Mouse (Mus musculus) forebrain, postnatal 0 days (tissue): Measurements from ENCODE around the gene Kcnb1. TPM values are rescaled to one million over a fixed set of nuclear protein-coding genes. Genes with fewer than 3 reads are reported as not detected.

Experiments used
- ATAC-seq: fragments of 200-750 bp; cut with Nextera tagmentation; 2 replicates; pipeline ENCODE4 v1.8.0; 2017; ENCODE audit warnings: mild to moderate bottlenecking, moderate library complexity
- DNase-seq: peaks from one replicate; pipeline ENCODE4 v3.0.0-alpha.2; 2015
- H3K27ac ChIP-seq: fragments of 300-500 bp; sonication (generic); 2 replicates; pipeline ENCODE4 v1.5.1; 2014; ENCODE audit warnings: low read depth, mild to moderate bottlenecking, antibody characterized with exemption, low read length, moderate library complexity, mixed read lengths
- H3K27me3 ChIP-seq: fragments of 300-500 bp; sonication (generic); 2 replicates; pipeline ENCODE4 v1.6.1; 2014; ENCODE audit warnings: mild to moderate bottlenecking, low read length, mixed read lengths; ENCODE audit not compliant: insufficient read depth
- H3K36me3 ChIP-seq: fragments of 300-500 bp; sonication (generic); 2 replicates; pipeline ENCODE4 v1.6.1; 2014; ENCODE audit warnings: mild to moderate bottlenecking, moderate library complexity; ENCODE audit not compliant: insufficient read depth
- H3K4me1 ChIP-seq: fragments of 300-500 bp; sonication (generic); 2 replicates; pipeline ENCODE4 v1.6.1; 2014; ENCODE audit warnings: antibody characterized with exemption; ENCODE audit not compliant: insufficient read depth
- H3K4me2 ChIP-seq: fragments of 300-500 bp; sonication (generic); 2 replicates; pipeline ENCODE4 v1.6.1; 2014; ENCODE audit warnings: low read depth, mild to moderate bottlenecking, moderate library complexity
- H3K4me3 ChIP-seq: fragments of 300-500 bp; sonication (generic); 2 replicates; pipeline ENCODE4 v1.5.1; 2014; ENCODE audit warnings: low read depth, low read length, mixed read lengths
- H3K9ac ChIP-seq: fragments of 300-500 bp; sonication (generic); 2 replicates; pipeline ENCODE4 v1.6.1; 2014; ENCODE audit warnings: mild to moderate bottlenecking
- H3K9me3 ChIP-seq: fragments of 300-500 bp; sonication (generic); 2 replicates; pipeline ENCODE4 v1.6.1; 2016; ENCODE audit warnings: low read length
- CTCF ChIP-seq: sonication (generic); IDR thresholded peaks from 2 replicates; pipeline ENCODE4 v1.5.1; 2016; ENCODE audit warnings: antibody characterized with exemption, control low read depth, low read depth
- whole genome bisulfite sequencing: fragments of 180-500 bp; shearing (Covaris S2); extraction: QIAGEN DNeasy Blood & Tissue Kit; methylation state at CpG from one replicate; pipeline ENCODE4 v1.1.7; 2014; 5-methylcytosine and 5-hydroxymethylcytosine counted together
- polyA plus RNA-seq: library from polyadenylated mRNA; unstranded; fragments of >200 nt; fragmentation: Nextera tagmentation; extraction: Ambion mirVana; gene quantifications from 2 replicates; pipeline ENCODE4 v1.2.1, GENCODE M21; 2015
- total RNA-seq: library from RNA; depleted of rRNA; stranded (reverse); fragments of >200 nt; gene quantifications from 2 replicates; pipeline ENCODE4 v1.2.3, GENCODE M21; 2014

Kcnb1 gene
- total and polyA plus RNA-seq, 2 experiments from 2014 or later = 4.1 to 21.8 TPM

GRCm38 (mm10) chr2:167122737-167123136, 67.2 kb downstream of the Kcnb1 start:
- TF ChIP-seq CTCF = no peak
- H3K27ac ChIP-seq = no peak overlapping the region
- DNase-seq = no peak
- ATAC-seq = no peak
- no peak overlapping the region for H3K4me3 ChIP-seq
- no peak overlapping the region for H3K4me2 ChIP-seq
- WGBS = 74% methylated on average over 6 of the region's 6 CpGs
- no peaks in the 10 kb centered on the region for H3K9me3 ChIP-seq
- H3K27me3 ChIP-seq = no peaks in the 10 kb centered on the region
- H3K4me1 ChIP-seq = 0 out of 2 replicates have a peak, but pooled peaks cover 5% of the 10 kb centered on the region
- H3K9ac ChIP-seq = no peak overlapping the region
- H3K36me3 ChIP-seq = no peaks in the 10 kb centered on the region

- WGBS = 87% methylated on average over 7 of the region's 7 CpGs
- DNase-seq = no peak
- no peak for ATAC-seq
- Histone ChIP-seq H3K4me2 (no peak overlapping the region), H3K4me3 (no peak overlapping the region), H3K27me3 (no peaks in the 10 kb centered on the region), H3K9me3 (no peaks in the 10 kb centered on the region), H3K4me1 (0 out of 2 replicates have a peak, but pooled peaks cover 5% of the 10 kb centered on the region), H3K27ac (no peak overlapping the region), H3K9ac (no peak overlapping the region), H3K36me3 (no peaks in the 10 kb centered on the region)
- no peak for TF ChIP-seq CTCF
These were observed 68.0 kb downstream of the Kcnb1 start for GRCm38 (mm10) chr2:167121996-167122395.

GRCm38 (mm10) chr2:167121228-167121627, 68.7 kb downstream of the Kcnb1 start:
- Histone ChIP-seq H3K36me3 (no peaks in the 10 kb centered on the region), H3K27ac (no peak overlapping the region), H3K9me3 (no peaks in the 10 kb centered on the region), H3K4me1 (0 out of 2 replicates have a peak, but pooled peaks cover 5% of the 10 kb centered on the region), H3K27me3 (no peaks in the 10 kb centered on the region), H3K9ac (no peak overlapping the region), H3K4me3 (no peak overlapping the region), H3K4me2 (no peak overlapping the region)
- no peak for ATAC-seq
- WGBS = 66% methylated on average over 6 of the region's 6 CpGs
- no peak for TF ChIP-seq CTCF
- DNase-seq = no peak

- Histone ChIP-seq H3K9ac (no peak overlapping the region), H3K36me3 (no peaks in the 10 kb centered on the region), H3K4me2 (no peak overlapping the region), H3K4me1 (0 out of 2 replicates have a peak, but pooled peaks cover 5% of the 10 kb centered on the region), H3K4me3 (no peak overlapping the region), H3K27me3 (no peaks in the 10 kb centered on the region), H3K9me3 (no peaks in the 10 kb centered on the region), H3K27ac (no peak overlapping the region)
- 68% methylated on average over 12 of the region's 12 CpGs for WGBS
- ATAC-seq (no peak), DNase-seq (no peak)
- no peak for TF ChIP-seq CTCF
These were observed 69.6 kb downstream of the Kcnb1 start for GRCm38 (mm10) chr2:167120186-167120830.

GRCm38 (mm10) chr2:167118046-167118445, 71.9 kb downstream of the Kcnb1 start:
- Histone ChIP-seq H3K27ac (no peak overlapping the region), H3K4me3 (no peak overlapping the region), H3K9me3 (no peaks in the 10 kb centered on the region), H3K36me3 (no peaks in the 10 kb centered on the region), H3K4me1 (no peaks in the 10 kb centered on the region), H3K9ac (no peak overlapping the region), H3K4me2 (no peak overlapping the region), H3K27me3 (no peaks in the 10 kb centered on the region)
- DNase-seq (no peak), ATAC-seq (no peak)
- 87% methylated on average over 10 of the region's 10 CpGs for whole genome bisulfite sequencing
- TF ChIP-seq CTCF = no peak

- Histone ChIP-seq H3K27me3 (no peaks in the 10 kb centered on the region), H3K36me3 (no peaks in the 10 kb centered on the region), H3K9me3 (no peaks in the 10 kb centered on the region), H3K4me1 (no peaks in the 10 kb centered on the region), H3K4me3 (no peak overlapping the region), H3K9ac (no peak overlapping the region), H3K4me2 (no peak overlapping the region), H3K27ac (no peak overlapping the region)
- peak; percentile 99 for TF ChIP-seq CTCF
- WGBS = 50% methylated on average over 6 of the region's 6 CpGs
- DNase-seq (peak; percentile 91), ATAC-seq (peak; percentile 86)
These were observed 77.2 kb downstream of the Kcnb1 start for GRCm38 (mm10) chr2:167112737-167113136.

- peak; percentile 55 for ATAC-seq
- Histone ChIP-seq H3K27ac (no peak overlapping the region), H3K36me3 (no peaks in the 10 kb centered on the region), H3K4me1 (no peaks in the 10 kb centered on the region), H3K4me3 (no peak overlapping the region), H3K4me2 (no peak overlapping the region), H3K9ac (no peak overlapping the region), H3K27me3 (no peaks in the 10 kb centered on the region), H3K9me3 (no peaks in the 10 kb centered on the region)
- DNase-seq = peak; percentile 44
- 13% methylated on average over 7 of the region's 7 CpGs for WGBS
- no peak for TF ChIP-seq CTCF
These were observed 77.7 kb downstream of the Kcnb1 start for GRCm38 (mm10) chr2:167112259-167112658.
